Mouse (Mus musculus) myocyte (in vitro differentiated cells): ENCODE measurements at regions not wholly inside any gene's neighbourhood (a gene's known extent, or its start where the extent isn't known, plus 50 kb on each side); places are given as distances from the start of the nearest gene placed in this dataset.

Experiments used
- CEBPB ChIP-seq: IDR thresholded peaks from 2 replicates; pipeline ENCODE4 v1.6.1; 2011; ENCODE audit warnings: mild to moderate bottlenecking, moderate library complexity; ENCODE audit not compliant: poor library complexity, insufficient read depth, severe bottlenecking
- MAX ChIP-seq: IDR thresholded peaks from one replicate; pipeline ENCODE4 v1.6.1; 2011; ENCODE audit warnings: low read depth, mild to moderate bottlenecking, control low read depth
- MYOD1 ChIP-seq, 3 experiments: IDR thresholded peaks; one replicate each; pipeline ENCODE4 v1.6.1; 2011; ENCODE audit warnings: control low read depth in 2 of 3, low read depth in 2 of 3, mild to moderate bottlenecking in 2 of 3, moderate library complexity in 1 of 3; ENCODE audit not compliant: insufficient read length in 2 of 3, control insufficient read depth in 1 of 3
- MYOG ChIP-seq, 3 experiments: IDR thresholded peaks; one replicate each; pipeline ENCODE4 v1.6.1; 2011; ENCODE audit warnings: control low read depth in 2 of 3, low read depth in 2 of 3, mild to moderate bottlenecking in 2 of 3; ENCODE audit not compliant: insufficient read length in 2 of 3, control insufficient read depth in 1 of 3, insufficient read depth in 1 of 3
- POLR2A ChIP-seq: IDR thresholded peaks from one replicate; pipeline ENCODE4 v1.6.1; 2011; ENCODE audit warnings: low read depth, mild to moderate bottlenecking, control low read depth, moderate library complexity; ENCODE audit not compliant: insufficient read length
- POLR2AphosphoS2 ChIP-seq: IDR thresholded peaks from one replicate; pipeline ENCODE4 v1.6.1; 2011; ENCODE audit warnings: low read depth, control low read depth; ENCODE audit not compliant: insufficient read length
- REST ChIP-seq: IDR thresholded peaks from one replicate; pipeline ENCODE4 v1.6.1; 2011; ENCODE audit warnings: mild to moderate bottlenecking, control low read depth, moderate library complexity; ENCODE audit not compliant: insufficient read depth, insufficient read length
- TCF12 ChIP-seq: IDR thresholded peaks from one replicate; pipeline ENCODE4 v1.6.1; 2011; ENCODE audit warnings: mild to moderate bottlenecking, control low read depth; ENCODE audit not compliant: poor library complexity, insufficient read depth, severe bottlenecking
- USF1 ChIP-seq: IDR thresholded peaks from one replicate; pipeline ENCODE4 v1.6.1; 2011; ENCODE audit warnings: low read depth, mild to moderate bottlenecking, control low read depth, moderate library complexity

- TF ChIP-seq TCF12, result no peak
- TF ChIP-seq MAX, result no peak
- no peak for TF ChIP-seq MYOD1 (IDR thresholded peaks at IDR 0.05; ENCODE audit: control insufficient read depth in 1 of 3, insufficient read length in 2 of 3, low read depth in 2 of 3)
- no peak for TF ChIP-seq USF1
- no peak for TF ChIP-seq POLR2A
- TF ChIP-seq MYOG (IDR thresholded peaks at IDR 0.05; ENCODE audit: control insufficient read depth in 1 of 3, insufficient read depth in 1 of 3, insufficient read length in 2 of 3, low read depth in 2 of 3), result no peak
- TF ChIP-seq REST, result no peak
- no peak for TF ChIP-seq POLR2AphosphoS2
- TF ChIP-seq CEBPB, result no peak
Measured at GRCm38 (mm10) chr15:30087120-30087519, 85.3 kb upstream of the Ctnnd2 start.
